Mouse (Mus musculus) induced T-regulatory cell, adult 2 months (primary cell): ENCODE data around the gene Cckbr.

Experiments used
- DNase-seq: peaks from one replicate; pipeline ENCODE4 v3.0.0-alpha.2; 2012; ENCODE audit warnings: low read depth

Cckbr gene

GRCm38 (mm10) chr7:105425424-105426043 lies at the start of gene Cckbr:
Gene Cckbr, plus strand, starts transcription at chr7:105425731.
- no peak for DNase-seq

DNA sequence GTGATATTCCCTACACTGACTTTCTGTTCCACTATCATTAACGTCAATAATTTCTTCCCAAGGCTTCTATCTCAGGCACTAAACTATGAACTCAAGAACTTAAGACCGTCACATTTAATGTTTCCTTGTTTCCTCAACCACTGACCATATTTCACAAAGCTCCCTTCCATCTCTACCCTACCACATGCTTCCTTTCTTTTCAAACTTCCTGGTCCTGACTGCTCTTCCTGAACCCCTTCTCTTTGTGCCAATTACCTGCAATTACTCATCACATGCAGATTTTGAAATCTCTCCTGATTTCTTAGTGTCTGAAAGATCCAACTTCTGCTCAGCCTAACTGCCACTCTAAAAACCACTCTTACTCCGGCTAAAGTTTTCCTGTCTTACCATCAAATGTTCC lies 45.2 kb upstream of the Cckbr start:
- DNase-seq = no peak

DNA sequence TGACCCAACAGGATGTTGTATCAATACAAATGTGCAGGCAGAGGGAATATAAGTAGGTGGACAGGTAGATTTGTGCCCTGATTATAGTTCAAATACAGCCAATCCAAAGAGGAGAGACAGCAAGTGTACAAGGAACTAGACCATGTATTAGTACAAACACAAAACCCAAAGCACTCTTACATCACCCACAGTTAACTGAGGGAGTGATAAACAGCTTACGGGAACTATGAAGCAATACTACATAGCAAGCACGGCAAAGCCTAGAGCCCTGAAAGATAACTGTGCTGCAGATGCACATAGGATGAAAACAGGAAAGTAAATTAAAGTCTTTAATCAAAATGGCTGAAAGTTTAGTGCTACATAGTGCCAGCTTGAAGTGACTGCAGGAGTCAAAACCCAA lies 37.8 kb upstream of the Cckbr start:
- no peak for DNase-seq

DNA sequence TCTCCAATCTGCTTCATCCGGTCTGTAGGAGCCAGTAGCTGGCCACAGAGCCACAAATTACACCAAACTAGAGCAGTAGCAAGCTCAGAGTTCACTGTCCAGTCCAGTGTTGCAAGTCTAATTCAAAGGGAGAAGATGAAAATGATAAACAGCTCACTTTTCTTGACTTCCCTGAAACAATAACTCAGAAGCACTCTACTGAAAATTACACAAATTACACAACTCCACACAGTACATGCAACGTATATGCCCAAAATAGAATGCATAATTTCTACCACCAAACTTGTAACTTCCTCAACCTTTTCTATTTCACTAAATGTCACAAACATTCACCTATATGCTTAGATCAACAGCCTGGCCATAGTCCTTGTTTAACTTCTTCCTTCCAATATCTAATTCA lies 35.3 kb upstream of the Cckbr start:
- no peak for DNase-seq

GRCm38 (mm10) chr7:105394606-105395005 lies 30.9 kb upstream of the Cckbr start:
- no peak for DNase-seq

DNA sequence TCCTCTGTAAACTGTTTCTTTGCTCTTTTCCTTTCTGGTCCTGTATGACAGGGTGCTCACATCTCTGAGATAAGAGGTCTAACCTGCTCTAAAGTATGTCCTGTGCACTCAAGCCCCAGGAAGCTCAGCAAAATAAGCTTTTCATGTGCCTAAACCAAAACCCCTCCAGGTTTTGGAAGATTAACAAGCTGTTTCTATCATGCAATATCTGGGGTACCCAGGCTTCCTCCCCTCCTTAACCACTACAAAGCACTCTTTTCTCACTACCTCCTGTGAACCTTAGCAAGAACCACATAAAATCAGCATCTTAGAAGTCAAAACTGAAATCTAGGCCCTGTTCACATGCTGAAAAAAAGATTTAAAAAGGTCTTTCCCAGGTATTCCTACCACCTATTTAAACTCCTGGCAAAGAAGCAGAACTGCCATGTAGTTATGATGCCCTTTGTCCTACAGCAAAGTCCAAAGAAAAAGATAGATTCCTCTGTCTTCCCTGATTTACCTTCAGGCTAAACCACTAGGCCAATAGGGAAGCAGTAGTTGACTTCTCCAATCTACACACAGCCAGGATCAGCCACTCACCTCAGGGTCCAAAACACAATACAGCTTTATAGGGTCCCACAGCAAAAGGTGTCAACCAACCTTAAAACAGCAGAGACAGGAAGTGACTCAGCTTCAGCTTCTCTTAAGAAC lies 30.3 kb upstream of the Cckbr start:
- no peak for DNase-seq

DNA sequence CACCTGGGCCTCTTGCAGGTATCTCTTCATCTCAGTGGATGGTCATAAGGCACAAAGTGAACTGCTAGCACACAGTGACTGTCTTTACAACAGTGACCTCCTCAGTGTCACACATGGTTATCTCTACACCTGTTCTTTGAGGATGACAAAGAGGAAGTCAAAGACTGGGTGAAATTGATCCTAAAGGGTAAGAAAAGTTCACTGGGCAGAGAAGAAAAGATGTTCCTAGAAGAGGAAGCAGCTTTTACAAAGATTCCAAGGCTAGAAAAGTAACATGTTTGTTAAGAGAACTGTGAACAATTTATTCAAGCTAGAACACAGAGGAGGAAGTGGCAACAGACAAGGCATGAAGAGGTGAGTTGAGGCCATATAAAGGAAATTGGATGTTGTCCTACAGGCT lies 29.4 kb upstream of the Cckbr start:
- no peak for DNase-seq

- DNase-seq = peak; percentile 73
These were observed 26.2 kb upstream of the Cckbr start for GRCm38 (mm10) chr7:105399058-105399934.

GRCm38 (mm10) chr7:105399935-105400624 lies 25.5 kb upstream of the Cckbr start, which contains the start of gene Fam160a2:
Gene Fam160a2, minus strand, starts transcription at chr7:105400054.
- peak; percentile 97 for DNase-seq

DNA sequence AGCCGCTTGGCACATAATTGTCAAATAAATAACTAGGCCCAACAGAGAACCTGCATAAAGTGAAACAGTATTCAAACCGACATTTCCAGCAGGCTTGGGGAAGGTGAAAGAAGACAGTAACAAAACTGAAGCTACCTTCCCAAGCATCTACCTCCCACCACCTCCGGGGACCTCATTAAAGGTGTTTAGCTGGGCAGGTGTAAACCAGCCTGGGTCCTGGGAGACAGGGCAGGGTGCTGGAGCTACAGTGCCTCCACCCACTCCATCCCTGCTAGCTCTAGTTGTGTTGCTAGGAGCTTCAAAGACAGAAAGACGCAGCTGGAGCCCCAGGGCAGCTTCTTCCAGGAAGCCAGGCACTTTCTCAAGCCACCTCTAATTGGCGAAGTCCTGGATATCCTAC lies 21.3 kb upstream of the Cckbr start, which contains the start of gene Cnga4:
Cnga4 (plus strand) TSS at position 301 of the 400 bp plus-strand sequence.
- no peak for DNase-seq

DNA sequence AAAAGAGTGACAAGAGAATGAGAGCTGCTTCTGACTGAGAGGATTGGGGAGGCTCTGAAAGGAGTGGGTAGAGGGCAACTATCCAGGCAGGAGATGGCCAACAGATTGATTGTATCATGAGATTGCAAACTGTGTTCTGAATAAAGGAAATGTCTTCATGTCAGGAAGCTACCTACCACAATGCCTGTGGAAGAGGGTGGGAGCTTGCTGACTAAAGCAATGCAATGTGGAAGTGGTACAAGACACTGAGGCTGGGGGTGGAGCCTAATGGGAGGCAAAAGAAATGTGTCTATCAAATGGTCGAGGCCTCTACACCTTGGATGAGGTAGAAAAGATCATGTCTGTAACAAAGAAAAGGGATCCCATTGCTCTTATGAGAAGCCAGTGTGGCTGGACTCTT lies 19.2 kb upstream of the Cckbr start:
- no peak for DNase-seq

DNA sequence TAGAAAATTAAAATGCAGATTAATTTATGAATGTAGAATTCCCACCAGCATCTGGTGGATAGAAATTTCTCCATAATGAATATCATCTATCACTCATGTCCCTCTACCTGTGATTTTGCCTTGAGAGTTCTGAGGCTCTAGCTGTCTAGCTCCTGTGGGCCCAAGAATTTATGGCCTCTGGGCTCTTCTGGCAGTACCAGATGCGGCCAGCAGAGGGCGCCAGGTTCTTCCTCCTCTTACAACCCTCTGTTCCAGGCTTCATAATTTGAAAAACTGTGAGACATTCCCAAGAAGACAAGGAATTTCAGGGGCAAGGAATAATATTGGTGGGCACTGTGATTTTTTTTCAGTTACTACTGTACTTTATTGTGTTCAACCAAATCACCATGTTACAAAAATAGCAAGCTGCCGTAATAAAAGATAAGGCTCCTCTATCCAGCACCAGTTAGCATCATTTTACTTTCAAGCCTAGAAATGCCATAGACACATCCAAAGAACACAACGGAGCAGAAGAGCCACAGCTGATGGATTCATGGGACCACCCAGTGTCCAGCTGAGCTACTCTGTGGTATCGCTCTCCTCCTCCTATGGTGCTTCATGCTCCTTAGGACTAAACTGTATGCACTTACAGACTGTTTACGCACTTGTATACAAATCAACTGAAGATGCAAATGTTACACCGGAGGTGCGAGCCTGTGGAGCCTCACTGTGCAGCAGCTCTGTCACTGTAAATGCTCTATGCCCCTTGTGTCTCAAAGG lies 13.5 kb upstream of the Cckbr start:
- DNase-seq = peak; percentile 75

DNA sequence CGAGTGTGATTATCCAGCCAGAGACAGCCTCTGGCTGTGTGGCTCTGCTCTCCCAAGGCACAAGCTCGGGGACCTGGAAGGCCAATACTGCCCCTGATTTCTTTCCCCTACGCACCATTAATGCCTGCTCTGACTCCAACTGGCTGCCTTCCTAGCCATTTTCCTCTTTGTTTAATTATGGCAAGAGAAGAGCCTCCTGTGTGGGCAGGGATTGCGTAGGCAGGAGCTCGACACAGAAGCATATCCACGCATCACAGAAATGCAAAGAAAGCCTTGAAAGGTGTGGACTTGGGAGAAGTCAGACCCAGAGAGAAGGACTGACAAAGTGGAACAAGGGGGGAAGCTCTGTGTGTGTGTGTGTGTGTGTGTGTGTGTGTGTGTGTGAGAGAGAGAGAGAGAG lies 11.1 kb upstream of the Cckbr start:
- no peak for DNase-seq

GRCm38 (mm10) chr7:105416529-105416928 lies 9.0 kb upstream of the Cckbr start:
- no peak for DNase-seq

- DNase-seq = no peak
These were observed 7.4 kb upstream of the Cckbr start for GRCm38 (mm10) chr7:105418106-105418505.

GRCm38 (mm10) chr7:105420903-105421302 lies 4.6 kb upstream of the Cckbr start:
- no peak for DNase-seq

GRCm38 (mm10) chr7:105424368-105424767 lies 1.2 kb upstream of the Cckbr start:
- no peak for DNase-seq

DNA sequence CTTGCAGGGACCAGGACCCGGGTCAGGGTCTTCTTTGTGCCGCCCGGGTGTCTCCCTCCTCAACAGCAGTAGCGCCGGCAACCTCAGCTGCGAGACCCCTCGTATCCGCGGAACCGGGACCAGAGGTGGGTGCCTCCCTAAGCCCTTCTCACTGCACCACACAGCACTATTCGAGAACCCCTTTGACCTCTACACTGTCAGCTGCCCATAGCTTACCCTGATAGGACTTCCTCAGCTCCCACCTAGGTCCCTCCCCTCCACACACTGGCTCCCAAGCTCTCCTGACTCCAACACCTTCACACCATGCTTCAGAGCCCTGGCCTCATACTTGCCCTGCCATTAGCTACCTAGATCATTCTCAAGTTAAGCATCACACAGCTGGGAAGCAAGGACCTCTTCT lies 520 bp downstream of the Cckbr start:
- DNase-seq = no peak

DNA sequence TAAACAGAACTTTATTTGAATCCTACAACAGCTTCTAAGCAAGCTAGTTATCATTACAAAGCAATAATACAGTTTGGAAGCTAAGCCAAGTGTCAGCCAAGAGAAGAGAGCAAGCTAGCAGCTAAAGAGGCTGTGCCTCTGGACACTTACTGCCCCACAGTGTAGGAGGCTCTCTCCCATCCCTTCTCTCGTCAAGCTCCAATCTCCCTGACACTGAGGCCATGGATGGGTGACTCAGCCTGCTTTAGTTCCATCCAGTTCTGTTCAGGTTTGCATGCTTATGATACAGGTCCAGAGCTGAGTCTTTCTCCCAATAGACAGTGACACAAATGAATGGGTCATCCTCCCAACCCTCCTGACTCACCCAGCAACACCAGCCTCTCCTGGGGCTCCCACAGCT lies 6.5 kb downstream of the Cckbr start:
- no peak for DNase-seq

DNA sequence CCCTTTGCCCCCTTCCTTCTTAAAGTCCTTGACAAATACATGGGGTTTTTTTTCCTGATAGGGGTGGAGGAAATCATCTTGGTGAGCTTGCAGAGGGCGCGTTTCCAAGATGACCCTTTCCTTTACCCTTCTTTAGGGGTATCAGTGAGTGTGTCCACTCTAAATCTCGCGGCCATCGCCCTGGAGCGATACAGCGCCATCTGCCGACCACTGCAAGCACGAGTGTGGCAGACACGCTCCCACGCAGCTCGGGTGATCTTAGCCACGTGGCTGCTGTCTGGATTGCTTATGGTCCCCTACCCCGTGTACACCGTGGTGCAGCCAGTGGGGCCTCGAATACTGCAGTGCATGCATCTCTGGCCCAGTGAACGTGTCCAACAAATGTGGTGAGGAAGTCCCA lies 8.3 kb downstream of the Cckbr start:
- no peak for DNase-seq

DNA sequence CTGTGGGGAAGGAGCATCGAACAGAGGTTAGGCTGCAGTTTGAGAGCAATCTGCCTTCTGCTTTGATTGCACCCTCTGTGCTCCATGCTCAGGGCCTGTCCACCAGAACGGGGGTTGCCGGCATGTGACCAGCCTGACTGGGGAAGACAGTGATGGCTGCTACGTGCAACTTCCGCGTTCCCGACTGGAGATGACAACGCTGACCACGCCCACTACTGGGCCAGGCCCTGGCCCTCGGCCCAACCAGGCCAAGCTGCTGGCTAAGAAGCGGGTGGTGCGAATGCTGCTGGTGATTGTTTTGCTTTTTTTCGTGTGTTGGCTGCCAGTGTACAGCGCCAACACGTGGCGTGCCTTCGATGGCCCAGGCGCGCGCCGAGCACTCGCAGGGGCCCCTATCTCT lies 9.3 kb downstream of the Cckbr start:
- no peak for DNase-seq
